Mouse (Mus musculus): ENCODE data around the gene Artn.

The Artn gene

DNA sequence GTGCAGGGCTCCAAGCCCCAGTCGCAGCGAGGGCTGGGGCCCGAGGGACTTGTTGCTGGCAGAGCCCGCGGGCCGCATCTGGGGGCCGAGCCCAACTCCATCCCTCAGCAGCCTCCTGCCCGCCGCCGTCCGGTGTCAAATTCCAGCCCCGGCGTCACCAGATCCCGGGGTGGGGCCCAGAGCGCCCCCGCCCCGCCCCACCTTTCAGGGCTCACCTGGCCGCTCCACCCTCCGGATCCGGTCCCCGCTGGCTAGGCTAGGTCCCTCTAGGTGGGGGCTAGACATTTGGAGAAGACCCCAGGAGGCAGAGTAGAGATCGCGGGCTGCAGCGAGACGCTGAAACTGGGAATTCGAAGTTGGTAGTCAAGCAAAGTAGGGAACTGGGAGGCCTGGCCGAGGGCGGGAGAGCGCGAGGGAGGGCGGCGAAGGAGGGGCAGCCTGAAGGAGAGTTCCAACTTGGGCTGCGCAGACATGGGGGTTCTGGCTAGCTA is at the start of gene Artn:
Artn (minus strand) TSS at position 373 of the 491 bp plus-strand sequence.
- DNase-seq (ENCODE audit: extremely low spot score): peak; percentile 67

DNA sequence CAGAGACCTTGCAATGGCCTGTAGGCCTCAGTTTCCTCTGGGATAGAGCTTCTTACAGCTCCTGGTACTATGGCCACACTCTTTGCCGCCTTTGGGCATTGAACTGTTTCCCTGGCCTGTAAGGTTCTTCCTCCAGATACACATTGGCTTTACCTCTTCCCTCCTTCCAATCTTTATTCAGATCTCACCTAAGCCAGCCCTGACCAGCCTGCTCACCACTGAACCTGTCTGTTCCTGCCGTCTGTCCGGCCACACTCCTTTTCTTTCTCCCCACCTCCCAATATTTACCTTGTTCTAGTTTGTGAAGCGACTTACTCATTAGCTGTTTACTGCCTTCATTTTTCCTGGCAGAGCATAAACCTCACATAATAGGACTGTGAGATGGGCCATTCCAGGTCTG is 49.6 kb upstream of the Artn start:
- DNase-seq (ENCODE audit: extremely low spot score): no peak

DNA sequence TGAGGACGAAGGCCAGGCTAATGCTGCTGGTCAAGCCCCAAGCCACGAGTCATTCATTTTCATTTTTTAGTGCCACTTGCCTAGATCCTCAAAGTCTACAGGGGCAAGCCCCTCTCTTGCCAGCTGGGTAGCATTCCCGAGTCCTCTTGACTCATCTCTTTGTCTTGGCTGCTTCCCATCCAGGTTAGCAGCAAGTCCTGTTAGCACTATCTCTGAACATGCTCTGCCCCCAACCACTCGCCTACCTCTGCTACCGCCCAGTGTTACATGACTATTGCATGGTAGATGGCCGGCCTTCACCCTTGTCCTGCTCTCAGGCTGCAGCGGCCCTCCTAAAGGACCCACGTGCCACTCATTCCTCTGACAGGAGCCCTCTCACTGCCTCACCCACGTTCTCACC is 48.7 kb upstream of the Artn start:
- DNase-seq (ENCODE audit: extremely low spot score): no peak

DNA sequence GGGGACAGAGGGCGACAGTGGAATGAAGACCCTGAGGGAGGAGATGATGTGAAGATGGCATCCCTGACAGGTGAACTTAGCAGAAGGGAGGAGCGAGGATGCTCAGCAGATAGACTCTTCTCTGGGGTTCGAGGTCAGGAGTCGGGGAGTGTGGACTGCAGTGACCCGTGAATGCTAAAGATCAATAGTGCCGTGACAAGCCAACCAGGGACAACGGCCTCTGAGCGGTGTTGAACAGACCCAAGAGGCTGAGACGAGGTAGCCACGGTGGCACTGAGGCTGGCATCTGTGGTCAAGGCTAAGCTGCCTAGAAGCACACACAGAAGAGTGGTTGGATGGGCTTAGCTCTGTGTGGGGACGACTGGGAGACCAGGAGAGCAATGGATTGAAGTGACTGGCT is 48.3 kb upstream of the Artn start:
- DNase-seq (ENCODE audit: extremely low spot score): no peak

DNA sequence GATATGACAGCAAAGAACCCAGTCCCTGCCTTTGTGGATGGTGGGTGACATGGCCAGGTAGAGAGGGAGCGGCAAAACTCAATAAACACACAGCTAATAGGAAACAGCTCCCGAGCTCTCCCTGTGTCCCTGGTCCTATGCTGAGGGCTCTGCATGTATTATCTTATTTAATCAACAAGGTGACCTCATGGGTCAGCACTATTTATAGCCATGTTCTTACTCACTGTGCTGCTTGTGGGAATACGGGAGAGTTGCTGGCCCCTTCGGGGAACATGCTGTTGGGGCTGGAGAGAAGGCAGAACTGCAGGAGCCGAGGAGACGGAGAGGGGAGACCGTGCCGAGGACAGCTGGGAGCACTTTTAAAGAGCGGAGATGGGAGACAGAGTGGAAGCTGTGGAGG is 47.8 kb upstream of the Artn start:
- DNase-seq (ENCODE audit: extremely low spot score): no peak

DNA sequence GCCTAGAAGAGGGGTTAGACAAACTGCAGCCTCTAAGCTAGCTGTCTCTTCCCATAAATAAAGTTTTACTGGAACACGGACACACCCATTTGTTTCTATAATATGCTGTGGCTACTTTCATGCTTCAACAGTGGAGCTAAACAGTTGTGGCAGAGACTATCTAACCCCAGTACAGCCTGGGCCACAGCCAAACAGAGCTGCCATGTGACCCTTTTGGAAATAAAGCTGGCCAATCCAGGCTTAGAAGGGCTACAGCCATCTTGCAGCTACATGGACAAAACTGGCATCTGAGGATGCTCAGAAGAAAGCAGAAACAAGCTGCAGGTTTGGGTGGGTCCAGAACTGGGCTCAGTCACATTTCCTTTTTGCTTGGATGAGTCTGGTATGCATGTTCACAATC is 46.3 kb upstream of the Artn start:
- DNase-seq (ENCODE audit: extremely low spot score): no peak

DNA sequence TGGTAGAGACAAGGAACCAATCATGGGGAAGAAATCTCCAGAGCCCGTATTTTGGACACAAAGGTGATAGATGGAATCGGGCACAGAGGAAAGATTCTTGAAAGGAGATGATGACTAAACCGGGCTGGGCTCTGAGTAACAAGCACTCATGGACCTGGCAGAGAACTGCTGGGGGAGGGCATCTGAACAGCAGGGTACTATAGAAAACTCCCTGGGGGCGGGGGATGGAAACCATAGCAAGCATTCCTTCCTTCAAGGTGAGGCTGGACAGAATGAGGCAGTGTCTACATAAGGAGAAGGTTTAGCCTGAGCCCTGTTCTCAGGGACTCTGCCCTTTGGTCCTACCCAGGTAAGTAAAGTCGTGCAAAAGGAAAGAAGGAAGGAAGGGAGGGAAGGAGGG is 45.2 kb upstream of the Artn start:
- DNase-seq (ENCODE audit: extremely low spot score): no peak

DNA sequence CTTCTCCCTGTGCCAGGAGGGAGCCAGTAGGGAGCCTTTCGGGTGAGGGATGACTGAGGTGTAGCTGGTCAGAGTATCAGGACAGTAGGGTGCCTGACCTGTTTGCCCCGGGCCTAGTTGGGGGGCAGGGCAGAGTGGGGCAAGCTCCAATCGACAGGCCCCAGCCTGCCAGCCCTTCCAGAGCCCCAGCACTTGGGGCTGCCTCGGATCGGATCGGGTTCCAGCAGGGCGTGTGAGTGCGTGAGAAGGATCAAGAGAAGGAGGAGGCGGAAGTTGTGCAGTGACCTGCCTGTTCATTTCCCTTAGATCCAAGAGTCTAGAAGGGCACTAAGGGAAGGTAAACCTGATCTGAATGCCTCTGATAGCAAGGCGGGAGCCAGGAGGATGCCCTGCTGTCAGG is 43.4 kb upstream of the Artn start:
- DNase-seq (ENCODE audit: extremely low spot score): no peak

DNA sequence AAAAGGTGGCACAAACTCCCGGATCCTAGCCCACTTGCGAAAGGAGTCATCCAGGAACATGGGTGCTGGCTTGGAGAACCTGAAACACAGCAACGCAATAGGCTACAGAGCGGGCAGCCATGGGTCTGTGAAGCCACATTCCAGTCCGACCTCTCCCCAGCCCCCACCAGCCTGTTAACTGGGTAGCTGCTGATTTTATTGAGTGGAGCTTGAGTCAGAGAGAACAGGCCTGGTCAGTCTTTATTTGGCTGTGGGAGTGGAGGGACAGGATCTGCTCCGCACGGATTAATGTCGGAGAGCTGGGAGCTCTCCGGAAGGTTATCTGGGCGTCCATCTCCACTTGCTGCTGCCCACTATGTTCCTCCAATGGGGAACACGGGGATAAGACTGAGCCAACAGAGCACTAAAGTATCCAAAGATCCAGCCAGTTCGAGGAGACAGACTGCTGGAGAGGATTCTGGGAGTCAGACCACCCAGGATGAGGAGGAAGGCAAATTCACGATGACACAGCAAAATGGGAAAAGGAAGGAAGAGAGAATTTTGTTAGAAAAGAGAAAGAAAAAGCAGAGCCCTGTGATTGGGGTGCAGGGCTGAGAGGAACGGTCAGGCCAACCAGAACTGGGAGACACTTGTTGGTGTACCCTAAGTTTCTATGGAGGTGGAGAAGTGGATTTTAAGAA is 34.9 kb upstream of the Artn start:
- DNase-seq (ENCODE audit: extremely low spot score): no peak

DNA sequence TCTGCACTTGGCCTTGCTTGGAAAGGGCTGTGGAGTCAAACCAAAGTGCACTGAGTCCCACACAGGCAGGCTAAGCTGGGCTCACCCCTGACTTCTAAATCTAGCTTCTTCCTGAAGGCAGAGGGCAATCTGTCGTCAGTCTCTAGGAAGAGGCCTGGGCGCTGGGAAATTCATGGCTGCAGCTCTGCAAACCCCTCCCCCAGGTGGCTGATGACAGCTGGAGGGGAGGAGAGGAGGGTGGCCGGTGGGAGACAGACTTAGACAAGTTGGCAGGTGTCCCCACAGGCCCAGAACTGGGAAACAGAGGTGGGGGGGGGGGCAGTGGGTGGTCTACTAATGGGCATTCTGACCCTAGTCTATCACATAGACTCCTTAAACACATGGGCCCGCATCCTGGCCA is 27.9 kb upstream of the Artn start:
- no peak for DNase-seq (ENCODE audit: extremely low spot score)

DNA sequence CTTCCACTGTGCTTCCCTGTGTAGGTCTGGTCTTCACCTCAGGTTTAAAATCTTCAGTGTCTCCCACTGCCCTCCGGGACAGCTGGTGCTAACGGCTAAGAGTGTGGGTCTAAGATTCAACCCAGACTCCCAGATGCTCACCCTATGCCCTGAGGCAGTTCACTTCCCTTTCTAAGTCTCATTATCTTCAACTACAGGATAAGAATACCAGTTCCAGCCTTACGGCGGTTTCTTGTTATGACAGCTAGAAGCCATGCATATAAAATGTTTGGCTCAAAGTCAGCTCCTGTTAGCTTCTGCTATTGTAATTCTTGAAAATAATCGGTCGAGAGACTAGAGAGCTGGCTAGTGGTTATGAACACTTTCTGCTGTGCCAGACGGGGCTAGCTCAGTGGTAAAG is 17.9 kb upstream of the Artn start:
- DNase-seq (ENCODE audit: extremely low spot score): no peak

DNA sequence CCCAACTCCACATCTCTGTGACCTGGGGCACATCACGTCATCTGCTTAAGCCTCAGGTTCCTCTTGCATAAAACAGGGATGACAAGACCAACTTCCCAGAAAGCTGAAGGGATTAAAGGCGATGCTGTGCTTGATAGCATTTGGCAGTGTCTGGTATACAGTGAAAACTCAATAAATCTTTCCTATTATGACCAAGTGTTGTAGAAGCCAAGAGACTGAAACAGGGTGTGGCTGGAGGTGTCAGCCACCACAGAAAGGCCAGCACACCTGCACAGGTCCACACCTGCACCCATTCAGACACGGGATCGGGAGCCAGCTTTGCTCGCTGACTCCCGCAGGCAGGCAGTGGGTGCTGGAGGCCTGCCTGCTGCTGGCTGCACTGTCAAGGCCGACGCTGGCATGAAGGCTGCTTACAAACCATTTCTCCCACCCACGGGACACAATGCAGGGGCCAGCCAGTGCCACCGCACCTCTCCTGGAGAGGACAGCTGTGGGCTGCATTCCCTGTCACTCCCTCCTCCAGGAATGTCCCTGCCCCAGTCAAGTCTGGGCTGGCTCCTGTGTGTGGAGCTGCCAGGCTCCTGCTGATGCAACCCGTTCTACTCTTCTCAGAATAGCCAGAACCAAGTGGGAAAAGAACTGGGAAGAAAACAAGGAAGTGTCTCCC is 17.2 kb upstream of the Artn start:
- no peak for DNase-seq (ENCODE audit: extremely low spot score)

DNA sequence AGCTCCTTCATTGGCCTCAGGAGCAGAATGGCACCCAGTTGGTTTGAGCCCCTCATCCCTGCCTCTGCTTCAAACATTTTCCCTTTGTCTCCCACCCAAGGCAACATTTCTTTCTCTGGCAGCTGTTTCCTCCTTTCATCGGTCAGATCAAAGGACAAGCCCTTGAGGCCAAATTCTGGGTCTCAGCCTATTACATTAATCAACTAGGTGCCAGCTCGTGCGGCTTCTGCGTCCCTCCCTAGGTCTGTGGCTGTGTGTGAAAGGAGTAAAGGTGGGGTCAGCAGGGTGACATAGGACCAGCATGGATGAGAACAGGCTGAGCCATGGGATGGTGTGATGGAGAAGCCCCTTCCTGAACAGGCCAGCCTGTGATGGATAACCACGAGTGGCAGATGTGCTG is 13.8 kb upstream of the Artn start:
- DNase-seq (ENCODE audit: extremely low spot score): peak; percentile 60

DNA sequence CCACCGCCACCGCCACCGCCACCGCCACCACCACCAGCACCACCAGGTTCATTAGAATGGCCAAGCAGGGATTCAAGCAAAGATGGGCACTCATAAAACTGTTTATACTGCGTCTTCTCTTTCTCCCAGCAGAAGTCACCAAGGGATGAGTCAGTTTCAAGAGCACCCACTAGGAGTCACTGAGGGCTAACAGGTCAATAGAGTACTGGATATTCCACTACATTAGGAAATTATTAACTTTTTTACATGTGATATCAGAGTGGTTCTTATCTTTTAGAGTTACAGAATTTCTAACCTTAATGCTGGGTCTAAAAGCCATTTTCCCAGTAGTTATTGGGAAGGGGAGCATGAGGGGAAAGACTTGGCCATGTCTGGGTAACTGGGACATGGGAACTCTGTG is 7.4 kb upstream of the Artn start:
- DNase-seq (ENCODE audit: extremely low spot score): no peak

DNA sequence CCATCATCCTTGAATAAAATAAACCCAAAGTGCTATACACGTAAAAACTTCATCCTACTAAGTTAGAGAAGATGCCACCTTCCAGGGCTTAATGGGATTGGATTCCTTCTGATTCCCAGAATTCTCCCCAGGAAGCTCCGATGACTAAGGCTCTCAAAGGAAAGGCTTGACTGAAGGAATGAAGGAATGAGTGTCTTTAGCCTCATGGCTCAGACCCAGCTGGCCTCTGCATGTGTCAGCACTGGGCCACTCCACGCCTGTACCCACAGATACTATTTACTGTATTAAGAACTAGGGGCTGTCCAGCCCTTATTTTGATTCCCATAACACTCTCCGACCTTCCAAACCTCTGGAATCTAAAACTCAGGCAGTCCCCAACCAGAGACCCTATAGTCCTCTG is 4.5 kb upstream of the Artn start:
- no peak for DNase-seq (ENCODE audit: extremely low spot score)

DNA sequence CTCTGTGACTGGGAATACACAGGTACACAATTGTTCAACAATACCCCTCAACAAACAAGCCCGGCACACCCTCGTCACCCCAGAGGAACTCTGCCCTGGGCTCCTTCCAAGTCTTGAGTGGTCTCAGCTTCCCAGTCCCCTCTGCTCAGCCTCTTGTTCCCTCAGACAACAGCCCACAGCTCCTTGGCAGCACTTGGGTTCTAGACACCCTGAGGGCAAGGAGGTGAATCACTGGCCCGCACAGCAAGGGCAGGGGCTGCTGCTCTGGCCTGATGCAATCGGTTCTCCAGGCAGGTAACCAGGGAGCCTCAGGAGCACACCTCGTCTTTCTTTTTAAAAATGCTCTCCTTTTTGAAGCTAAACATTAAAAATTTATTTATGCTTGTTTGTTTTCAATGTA is 3.7 kb upstream of the Artn start:
- no peak for DNase-seq (ENCODE audit: extremely low spot score)

DNA sequence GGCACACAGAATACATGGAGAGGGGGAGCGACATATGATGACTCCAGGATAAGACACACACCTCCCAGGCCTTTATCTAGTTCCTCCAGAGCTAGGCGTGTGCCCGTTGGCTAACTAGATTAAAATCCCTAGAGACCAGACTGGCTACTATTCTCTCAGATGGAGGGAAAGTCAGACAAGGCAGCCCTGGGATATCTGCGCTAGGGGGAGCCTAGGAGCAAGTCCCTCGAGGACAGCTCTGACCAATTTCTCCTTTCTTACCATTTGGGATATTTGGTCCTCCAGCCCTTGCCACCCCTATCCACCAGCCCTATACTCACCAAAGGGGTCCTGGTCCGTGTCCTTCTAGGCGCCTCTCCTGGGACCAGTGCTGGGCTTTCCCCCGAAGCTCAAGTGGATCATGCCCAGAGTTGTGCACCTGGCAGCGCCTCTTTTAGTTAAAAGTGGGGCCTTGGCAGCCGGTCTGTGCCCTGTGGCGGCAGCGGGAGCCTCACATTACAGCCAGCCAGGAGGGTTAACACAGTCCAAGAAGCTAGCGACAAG is 793 bp downstream of the Artn start:
- DNase-seq (ENCODE audit: extremely low spot score): peak; percentile 63

DNA sequence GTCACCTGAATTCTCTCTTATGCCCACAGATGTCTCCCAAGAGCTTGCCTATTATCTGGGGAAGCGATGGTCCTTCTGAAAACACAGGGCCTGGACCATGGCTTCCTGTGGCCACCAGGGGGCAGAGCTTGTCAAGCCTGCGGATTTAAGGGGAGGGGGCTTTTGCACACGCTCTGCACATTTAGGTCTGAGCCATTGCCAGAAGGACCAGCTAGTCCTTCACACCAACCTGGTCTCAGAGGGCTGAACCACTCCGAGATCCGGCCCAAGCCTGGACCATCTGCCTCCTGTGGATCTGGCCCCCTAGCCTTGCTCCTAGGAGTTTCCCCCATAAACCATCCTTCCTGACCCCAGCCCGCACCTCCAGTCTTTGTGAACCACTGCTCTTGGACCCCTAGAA is 1.3 kb downstream of the Artn start:
- DNase-seq (ENCODE audit: extremely low spot score): peak; percentile 78

DNA sequence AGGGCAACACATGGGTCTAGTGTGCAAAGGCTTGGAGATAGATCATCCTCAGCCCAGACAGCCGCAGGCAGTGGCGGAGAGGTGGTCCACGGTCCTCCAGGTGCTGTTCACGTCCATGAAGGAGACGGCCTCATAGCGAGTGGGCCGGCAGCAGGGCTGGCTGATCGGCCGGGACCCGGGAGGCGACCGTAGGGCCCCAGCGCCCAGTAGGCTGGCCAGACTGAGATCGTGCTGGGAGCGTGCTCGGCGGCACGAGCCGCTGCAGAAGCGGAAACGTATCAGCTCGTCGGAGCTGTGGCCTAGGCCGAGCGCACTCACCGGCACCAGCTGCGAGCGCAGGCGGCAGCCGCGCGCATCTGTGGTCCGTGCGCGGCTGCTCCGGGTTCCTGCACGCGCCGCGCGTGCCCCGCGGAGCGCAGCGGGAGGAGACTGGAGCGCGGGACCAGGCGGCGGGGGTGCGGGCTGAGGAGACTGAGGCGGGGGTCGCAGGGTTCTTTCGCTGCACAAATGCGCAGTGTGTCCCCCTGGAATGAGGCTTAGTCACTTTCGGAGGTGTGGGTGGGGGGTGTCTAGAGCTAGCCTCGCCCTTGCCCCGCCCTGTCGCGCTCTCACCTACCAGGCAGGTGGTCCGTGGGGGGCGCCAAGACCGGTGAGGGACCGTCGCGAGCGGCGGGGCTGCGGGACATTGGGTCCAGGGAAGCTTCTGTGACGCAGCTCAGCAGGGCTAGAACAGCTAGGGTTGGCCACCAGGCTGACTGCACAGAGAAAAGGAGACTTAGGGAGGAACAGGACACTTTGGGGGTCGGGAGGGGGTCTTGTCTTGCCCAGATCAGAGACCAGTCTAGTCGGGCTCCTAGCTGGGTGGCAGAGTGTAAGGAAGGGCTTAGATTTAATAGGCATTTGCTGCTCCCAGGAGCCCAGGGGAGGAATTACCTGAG is 2.7 kb downstream of the Artn start:
- peak; percentile 47 for DNase-seq (ENCODE audit: extremely low spot score)

DNA sequence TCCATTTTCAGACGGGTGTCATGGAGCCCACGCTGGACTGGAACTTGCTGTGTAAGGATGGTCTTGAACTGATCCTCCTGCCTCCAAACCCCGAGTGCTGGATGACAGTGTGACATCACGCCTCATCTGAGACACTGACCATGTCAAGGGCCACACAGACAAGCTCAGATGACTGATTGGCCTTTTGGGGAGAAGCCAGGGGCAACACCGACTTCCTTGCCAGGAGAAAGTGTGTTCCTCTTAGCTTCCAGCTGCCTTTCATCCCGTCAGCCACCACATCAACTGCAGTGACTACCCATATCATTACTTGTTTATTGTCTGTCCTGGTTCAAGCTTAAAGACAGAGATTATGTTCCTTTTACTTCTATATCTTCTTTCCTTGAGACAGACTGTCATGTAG is 4.6 kb downstream of the Artn start:
- no peak for DNase-seq (ENCODE audit: extremely low spot score)

DNA sequence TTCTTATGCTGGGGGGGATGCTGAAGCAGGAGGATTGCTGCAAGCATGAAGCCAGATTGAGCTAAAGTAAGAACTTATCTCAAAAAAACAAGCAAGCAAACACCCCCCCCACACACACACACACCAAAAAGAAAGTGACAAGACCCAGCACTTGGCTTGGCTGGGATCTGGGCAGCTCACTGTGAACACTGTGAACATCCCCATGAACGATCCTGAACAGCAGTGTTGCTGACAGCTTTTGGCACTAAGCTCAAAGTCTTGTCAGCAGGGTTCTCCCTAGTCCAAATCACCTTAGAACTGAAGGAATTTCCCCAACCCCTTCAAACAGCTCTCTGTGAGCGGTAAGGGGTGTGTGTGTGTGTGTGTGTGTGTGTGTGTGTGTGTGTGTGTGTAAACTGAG is 6.1 kb downstream of the Artn start:
- DNase-seq (ENCODE audit: extremely low spot score): no peak

DNA sequence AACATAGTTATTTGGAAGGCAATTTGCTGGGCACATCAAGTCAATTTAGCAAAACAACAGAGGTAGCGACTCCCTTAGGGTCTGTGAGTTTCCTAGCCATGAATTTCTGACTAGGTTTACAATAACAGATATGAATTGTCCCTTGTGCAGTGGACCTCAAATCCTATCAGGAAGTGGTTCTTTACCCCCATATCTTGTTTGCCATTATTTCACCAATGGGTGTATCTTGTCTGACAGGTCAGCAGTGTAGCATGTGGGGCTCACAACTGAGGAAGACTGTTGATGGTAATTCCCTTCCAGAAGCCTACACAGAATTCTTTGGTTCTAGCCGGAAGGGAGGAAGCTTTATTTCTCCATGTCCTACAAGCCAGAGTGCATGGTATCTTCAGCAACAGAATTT is 8.2 kb downstream of the Artn start:
- DNase-seq (ENCODE audit: extremely low spot score): no peak
